Mouse (Mus musculus): ENCODE data around the gene Gm45234. TPM values are rescaled to one million over a fixed set of nuclear protein-coding genes. Genes with fewer than 3 reads are reported as not detected.

The Gm45234 gene
- total RNA-seq, 2 experiments from 2014 or later: not detected

DNA sequence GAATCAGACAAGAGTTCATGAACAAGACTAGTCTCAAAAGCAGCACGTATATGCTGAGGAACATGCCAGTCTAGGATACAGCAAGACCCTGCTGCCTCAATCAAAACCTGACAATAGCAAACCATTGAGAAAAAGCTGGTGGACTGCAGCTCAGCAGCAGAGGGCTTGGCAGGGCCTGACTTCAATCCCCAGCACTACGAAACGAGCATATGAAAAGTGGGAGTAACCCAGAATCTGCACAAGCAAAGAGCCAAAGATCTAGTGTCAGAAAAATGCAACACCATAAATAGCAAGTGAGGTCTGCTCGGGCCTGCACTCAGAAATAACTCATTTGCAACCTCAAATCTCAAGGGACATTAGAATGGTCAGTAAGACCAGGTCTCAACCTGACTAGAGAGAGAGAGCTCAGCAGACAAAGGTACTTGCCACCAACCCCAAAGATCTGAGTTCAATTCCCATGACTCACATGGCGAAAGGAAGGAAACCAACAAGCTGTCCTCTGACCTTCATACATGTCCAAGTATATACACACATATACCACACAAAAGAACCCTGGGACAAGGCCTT lies 49.7 kb downstream of the Gm45234 start:
- DNase-seq: no peak

DNA sequence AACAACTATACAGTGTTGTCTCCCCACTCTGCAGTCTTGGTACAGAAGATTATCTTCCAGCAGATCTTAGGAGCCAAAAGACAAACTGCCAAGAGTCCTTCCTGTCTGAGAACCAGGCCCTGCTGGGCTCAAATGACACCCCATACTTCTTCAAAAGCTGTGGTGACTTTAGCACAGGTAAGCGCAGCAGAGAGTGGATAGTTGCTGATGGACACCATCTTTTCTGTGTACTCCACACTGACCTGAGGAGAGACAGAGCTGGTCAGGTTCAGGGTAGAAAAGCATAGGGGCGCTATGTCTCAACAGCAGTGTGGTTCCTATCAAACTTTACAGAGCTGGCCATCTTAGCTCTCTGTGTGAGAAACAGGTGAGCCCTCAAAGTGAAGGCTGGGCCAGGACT lies 51.4 kb downstream of the Gm45234 start:
- DNase-seq: no peak

DNA sequence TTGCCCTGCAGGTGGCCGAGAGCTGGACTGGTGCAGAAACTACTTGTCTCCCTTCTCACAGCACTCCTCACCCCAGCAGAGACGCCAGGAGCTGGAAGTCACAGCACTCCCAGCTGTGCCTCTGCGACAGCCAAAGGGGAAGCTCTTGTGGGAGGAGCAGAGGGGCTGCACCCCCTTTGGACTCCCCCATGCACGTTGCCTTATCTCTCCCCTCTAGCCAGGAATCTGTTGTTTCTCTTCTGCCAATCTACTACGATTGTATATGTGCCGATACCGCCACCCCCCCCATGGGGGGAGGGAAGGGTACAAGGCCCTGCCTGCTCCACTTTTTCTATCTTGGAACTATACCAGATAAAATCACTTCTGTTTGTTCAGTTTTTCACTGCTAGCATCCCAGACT lies 52.0 kb downstream of the Gm45234 start:
- no peak for DNase-seq

DNA sequence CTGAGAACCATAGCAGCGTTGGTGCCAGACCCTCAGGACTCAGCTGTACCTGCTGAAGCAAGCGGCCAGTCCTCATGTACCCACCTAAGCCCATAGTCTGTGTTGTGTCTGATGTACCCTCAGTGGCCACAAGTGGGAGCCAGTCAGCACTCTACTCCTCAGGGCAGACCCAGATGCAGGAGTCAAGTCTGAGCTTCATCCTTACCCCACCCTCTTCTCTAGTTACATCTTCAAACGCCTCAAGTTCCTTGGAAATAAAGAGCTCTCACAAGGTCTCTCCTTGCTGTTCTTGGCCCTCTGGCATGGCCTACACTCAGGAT lies 53.1 kb downstream of the Gm45234 start:
- peak; percentile 67 for DNase-seq

DNA sequence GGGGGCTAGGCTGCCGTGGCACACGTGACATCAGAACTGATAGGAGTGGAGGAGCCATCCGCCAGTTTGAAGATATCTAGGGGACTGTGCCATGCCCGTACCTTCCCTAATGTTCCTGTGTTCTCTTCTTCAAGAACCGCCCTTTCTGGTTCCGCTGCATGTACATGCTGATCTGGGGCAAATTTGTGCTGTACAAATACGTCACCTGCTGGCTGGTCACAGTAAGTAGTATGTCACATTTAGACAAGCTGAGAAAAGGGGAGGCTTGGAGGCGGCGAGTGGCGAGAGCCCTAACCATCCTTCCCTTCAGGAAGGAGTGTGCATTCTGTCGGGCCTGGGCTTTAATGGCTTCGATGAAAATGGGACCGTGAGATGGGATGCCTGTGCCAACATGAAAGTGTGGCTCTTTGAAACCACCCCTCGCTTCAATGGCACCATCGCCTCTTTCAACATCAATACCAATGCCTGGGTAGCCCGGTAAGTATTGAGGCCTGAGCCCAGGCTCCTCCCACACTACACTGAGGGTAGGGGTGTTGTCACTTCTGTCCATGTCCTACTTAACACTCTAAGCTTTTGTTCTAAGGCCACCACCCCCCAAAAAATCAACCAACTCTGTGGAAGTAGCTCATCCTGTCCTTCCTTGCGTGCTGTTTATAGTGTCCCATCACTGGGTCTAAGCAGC lies 53.6 kb downstream of the Gm45234 start:
- no peak for DNase-seq

DNA sequence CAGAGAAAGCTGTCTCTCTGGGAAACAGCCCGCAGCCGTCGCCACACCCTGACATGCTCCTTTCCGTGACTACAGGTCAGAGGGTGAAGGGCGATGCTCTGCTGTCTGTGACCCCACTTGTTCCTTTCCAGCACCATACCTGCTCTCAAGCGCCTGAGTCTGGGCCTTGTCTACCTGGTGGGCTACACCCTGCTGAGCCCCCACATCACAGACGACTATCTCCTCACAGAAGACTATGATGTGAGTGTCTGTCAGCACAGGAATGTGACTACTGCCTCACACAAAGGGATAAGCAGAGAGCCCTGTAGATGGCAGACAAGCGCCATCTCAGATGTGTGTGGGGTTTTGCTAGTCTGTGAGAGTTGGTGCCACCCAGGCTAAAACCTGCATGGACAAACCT lies 54.5 kb downstream of the Gm45234 start:
- no peak for DNase-seq

DNA sequence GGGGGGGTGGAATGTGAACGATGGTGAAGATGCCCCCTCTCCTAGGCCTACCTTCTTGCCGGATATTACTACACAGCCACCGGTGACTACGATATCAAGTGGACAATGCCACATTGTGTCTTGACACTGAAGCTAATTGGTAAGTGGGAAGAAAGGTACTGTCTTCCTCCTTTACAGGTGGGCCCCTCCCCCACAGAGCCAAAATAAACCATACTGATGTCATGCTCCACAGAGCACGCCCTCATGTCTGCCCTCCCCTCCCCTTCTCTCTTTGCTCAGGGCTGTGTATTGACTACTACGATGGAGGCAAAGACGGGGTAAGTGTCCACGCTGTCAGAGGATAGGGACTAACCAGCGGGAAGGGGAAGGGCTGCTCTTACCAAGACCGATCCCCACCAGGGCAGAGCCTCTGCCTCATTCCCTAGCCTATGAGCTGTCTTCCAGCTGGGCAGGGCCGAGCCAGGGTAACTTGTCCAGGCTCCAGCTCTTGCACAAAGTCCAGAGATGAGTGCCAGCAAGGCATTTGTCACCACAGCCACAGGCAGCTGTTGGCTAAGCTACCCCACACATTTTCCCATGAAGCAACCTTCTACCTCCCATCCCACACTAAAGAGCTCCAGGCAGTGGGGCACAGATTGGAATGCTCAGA lies 55.7 kb downstream of the Gm45234 start:
- DNase-seq: peak; percentile 61

DNA sequence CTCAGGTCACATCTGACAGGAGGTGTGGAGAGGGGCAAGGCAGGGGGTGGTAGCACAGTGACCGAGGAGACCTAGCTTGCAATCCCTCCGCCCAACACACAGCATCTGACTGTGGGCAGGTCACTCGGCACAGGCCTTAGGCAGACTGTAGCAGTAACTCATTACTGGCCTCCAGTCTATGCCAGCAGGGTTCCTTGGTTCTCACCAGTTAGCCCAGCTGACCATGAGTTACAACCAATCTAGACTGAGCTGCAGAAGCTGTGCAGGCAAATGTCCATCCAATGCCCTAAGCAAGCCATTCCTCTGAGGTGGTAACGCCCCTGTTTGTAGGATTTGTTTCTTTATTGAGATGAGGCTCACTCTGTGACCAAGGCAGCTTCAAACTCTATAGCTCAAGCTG lies 56.5 kb downstream of the Gm45234 start:
- no peak for DNase-seq

DNA sequence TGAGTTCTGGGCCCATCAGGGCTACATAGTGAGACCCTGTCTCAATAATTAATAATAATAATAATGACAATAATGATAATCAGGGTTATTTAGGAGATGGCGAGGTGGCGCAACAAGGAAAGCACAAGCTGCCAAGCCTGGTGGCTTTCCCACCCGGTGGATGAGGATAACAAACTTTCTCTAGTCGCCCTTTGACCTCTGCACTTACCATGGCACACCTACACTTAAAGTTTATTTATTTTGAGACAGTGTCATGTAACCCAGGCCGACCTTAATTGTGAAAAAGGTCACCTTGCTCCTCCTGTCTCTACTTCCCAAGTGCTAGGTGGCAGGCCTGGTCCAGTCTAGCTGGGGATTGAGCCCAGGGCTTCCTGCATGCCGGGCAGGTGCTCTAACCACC lies 57.1 kb downstream of the Gm45234 start:
- no peak for DNase-seq

DNA sequence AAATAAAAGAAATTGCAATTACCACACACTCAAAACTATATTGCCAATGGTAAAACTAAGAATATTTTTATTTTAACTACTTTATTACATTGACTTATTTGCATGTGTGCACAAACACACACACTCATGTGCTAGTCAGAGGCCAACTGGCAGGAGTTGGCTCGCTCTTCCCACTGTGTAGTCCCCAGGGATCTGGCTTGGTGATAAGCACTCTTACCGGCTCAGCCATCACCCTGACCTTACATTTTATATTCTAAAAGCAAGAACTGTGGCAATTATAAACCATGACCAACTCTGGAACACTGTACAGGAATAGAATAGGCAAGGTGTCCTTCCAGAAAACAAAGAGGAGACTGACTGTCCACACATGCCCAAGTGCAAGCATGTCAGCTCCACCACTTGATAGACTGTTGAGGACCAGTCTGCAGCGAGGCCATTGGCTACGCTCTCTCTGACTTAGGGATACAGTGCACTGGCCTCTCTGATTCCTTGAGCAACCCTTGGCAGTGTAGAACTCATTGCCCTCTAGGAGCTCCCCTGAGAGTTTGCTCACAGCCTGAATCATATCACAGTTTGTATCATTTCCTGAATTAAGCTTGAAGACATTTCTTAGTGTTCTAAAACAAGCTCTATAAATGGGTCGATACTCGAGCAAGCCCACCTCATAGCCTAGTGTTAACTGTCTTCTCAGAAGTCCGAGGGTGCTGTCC lies 59.2 kb downstream of the Gm45234 start:
- no peak for DNase-seq

DNA sequence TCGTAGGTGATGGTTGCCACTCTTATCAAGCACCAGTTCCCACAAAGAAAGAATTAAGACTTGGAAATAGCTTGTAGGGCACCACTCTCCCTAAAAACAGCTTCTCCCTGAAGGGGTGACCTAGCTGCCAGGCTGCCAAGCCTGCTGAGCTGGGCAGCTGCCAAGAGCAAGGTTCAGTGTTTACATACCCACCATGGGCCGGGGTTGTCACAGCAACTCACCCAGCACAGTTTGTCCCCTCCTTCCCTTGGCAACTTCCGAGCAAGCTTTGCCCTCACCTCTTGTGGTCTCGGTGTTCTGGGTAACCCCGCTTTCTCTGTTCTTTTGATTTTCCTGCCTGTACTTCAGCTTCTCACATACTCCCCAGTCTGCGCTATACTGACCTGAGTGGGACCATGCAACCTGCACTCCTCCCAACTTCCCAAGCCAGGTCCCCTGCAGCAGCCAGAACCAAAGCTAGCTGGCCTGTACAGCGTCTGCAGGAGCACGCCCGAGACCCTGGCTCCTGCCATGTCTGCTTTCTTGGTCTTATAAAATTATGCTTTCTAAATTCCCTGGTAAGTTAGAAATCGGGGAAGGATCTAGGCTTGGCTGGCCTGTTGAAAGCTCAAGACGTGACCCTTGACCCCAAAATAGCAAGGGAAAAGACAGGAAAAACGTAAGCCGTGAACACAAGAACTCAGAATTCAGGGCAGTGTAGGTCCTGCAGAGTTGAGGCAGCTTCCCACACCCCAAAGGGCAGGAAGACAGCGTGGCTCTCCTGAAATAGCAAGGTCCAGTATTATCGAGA lies 61.5 kb downstream of the Gm45234 start:
- DNase-seq: no peak

DNA sequence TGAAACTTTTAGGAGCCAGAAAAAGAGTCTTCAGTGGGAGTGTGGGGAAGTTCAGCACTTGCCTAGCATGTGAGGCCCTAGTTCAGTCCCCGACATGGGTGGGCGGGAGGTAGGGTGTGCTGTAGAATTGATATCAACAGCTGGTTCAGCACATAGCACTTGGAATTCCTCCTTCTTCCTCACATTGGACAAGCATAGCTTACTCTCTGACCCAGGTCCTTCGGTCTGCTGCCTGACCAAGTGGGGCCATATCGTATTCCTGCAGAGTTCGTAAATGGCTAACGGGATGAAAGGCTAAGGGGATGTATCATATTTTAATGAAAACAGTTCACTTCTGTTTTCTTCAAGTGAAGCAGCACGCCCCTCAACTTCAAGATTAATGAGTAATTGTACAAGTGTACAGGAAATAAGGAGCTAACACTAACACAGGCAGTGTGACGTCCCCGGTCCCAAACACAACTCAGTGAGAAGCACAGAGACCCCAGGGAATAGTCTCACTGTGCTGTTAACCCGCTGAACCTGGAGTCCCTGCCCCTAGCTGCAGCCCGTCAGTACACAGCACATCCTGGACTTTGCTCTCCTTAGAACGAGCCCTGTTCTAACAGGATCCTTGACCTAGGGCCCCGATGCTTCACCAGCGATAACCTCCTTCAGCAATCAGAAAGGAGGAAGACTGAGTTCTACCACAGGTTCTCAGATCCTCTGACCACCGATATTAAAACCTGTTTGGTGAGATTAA lies 62.4 kb downstream of the Gm45234 start:
- no peak for DNase-seq

DNA sequence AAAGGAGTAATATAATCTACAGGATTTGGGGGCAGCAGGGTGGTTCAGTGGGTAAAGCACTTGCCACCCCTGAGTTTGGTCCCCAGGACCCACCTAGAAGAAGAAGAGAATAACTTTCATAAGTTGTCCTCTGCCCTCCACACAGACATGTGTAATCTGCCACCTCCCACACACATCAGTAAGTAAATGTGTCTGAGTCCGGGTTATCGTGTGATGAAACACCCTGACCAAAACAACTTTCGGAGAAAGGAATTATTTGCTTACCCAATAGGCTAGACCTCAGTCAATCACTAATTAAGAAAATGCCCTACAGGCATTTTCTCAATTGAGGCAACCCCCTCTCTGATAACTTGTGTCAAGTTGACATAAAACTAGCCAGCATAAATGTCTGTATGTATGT lies 65.3 kb downstream of the Gm45234 start:
- no peak for DNase-seq

Small RNAs within 50 kb of the gene (microRNA-seq; reads per million reads assigned to microRNA genes)
- gene Mir141 (0 to 1.3 reads per million in 2 experiments), gene Mir200c (9.8 to 10.2 reads per million in 2 experiments)

Other genes with a start within 250 kb of the Gm45234 start
- gene C1ra, start 243.6 kb downstream of the Gm45234 start, total RNA-seq (2021): 10 to 100 TPM; 19.4 to 19.7 TPM
- gene C1s1, start 213.7 kb downstream of the Gm45234 start, total RNA-seq (2021): 10 to 100 TPM; 43.3 to 51.5 TPM
- 1 to 10 TPM; 1.9 to 2.0 TPM for gene C1rb, start 185.7 kb downstream of the Gm45234 start, total RNA-seq (2021)
- 1 to 10 TPM in 1 of 2 experiments, under 1 TPM in 1; 0.68 to 1.1 TPM for gene C1s2, start 119.9 kb downstream of the Gm45234 start, total RNA-seq (2021)
- 10 to 100 TPM; 28.2 to 41.3 TPM for gene Lpcat3, start 93.0 kb downstream of the Gm45234 start, total RNA-seq (2021)
- 10 to 100 TPM; 61.0 to 62.5 TPM for gene Emg1, start 43.8 kb downstream of the Gm45234 start, total RNA-seq (2021)
- 100 to 1,000 TPM; 205 to 206 TPM for gene Phb2, start 43.7 kb downstream of the Gm45234 start, total RNA-seq (2021)
- gene Ptpn6, start 17.3 kb downstream of the Gm45234 start, total RNA-seq (2021): 1 to 10 TPM; 1.8 to 3.8 TPM
- gene Grcc10, start 14.6 kb downstream of the Gm45234 start, total RNA-seq (2021): 100 to 1,000 TPM; 213 to 226 TPM
- 10 to 100 TPM; 37.6 to 46.7 TPM for gene Atn1, start 503 bp upstream of the Gm45234 start, total RNA-seq (2021)
- gene Eno2, start 13.7 kb upstream of the Gm45234 start, total RNA-seq (2021): 1 to 10 TPM; 2.9 to 6.5 TPM
- gene Lrrc23, start 23.7 kb upstream of the Gm45234 start, total RNA-seq (2021): not detected
- gene Spsb2, start 52.6 kb upstream of the Gm45234 start, total RNA-seq (2021): 1 to 10 TPM; 3.5 to 6.5 TPM
- gene Tpi1, start 58.3 kb upstream of the Gm45234 start, total RNA-seq (2021): 1,000 to 10,000 TPM; 2,520 to 2,805 TPM
- gene Usp5, start 73.5 kb upstream of the Gm45234 start, total RNA-seq (2021): 10 to 100 TPM; 66.2 to 66.4 TPM
- 10 to 100 TPM; 13.5 to 14.3 TPM for gene Cdca3, start 73.5 kb upstream of the Gm45234 start, total RNA-seq (2021)
- 1 to 10 TPM; 8.4 to 9.4 TPM for gene Gnb3, start 84.3 kb upstream of the Gm45234 start, total RNA-seq (2021)
- gene P3h3, start 101.7 kb upstream of the Gm45234 start, total RNA-seq (2021): 10 to 100 TPM; 33.3 to 41.5 TPM
- gene Gpr162, start 108.0 kb upstream of the Gm45234 start, total RNA-seq (2021): 1 to 10 TPM in 1 of 2 experiments, under 1 TPM in 1; 0.38 to 1.1 TPM
- gene Cd4, start 132.2 kb upstream of the Gm45234 start, total RNA-seq (2021): 1 to 10 TPM in 1 of 2 experiments, under 1 TPM in 1; 0.61 to 2.1 TPM
- under 1 TPM; 0.56 to 0.68 TPM for gene Lag3, start 155.7 kb upstream of the Gm45234 start, total RNA-seq (2021)
- gene Ptms, start 164.1 kb upstream of the Gm45234 start, total RNA-seq (2021): 100 to 1,000 TPM; 273 to 298 TPM
- 100 to 1,000 TPM; 252 to 255 TPM for gene Mlf2, start 175.4 kb upstream of the Gm45234 start, total RNA-seq (2021)
- gene Cops7a, start 209.5 kb upstream of the Gm45234 start, total RNA-seq (2021): 100 to 1,000 TPM in 1 of 2 experiments, 10 to 100 TPM in 1; 99.9 to 105 TPM
- under 1 TPM; 0.61 TPM for gene Pianp, start 240.7 kb upstream of the Gm45234 start, total RNA-seq (2021)